Mouse (Mus musculus): ENCODE results near the gene Arhgef3. TPM values are rescaled to one million over a fixed set of nuclear protein-coding genes. Genes with fewer than 3 reads are reported as not detected.

The Arhgef3 gene
- polyA plus RNA-seq, 1 experiment from 2014 or later: 81.9 TPM

DNA sequence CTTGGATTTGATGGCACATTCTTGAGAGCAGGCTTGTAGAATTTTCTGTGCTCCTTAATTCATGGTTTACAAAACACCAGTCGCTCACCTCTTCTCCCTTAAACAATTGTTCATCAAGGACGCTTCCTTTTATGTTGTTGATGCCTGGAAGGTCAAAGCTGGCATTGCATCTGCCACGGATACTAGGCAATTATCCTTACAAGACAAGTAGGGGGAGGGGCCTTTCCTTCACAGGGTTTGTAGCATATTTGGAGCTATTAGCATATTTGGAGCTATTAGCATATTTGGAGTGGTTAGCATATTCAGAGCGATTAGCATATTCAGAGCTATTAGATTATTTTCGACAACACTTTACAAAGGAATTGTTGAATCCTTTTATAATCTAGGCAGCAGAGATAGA is 20.5 kb upstream of the Arhgef3 start:
- no peaks in the 10 kb centered on the region for H3K79me2 ChIP-seq (ENCODE audit: inconsistent target)
- H3K4me3 ChIP-seq (ENCODE audit: inconsistent target): no peak overlapping the region
- H3K36me3 ChIP-seq (ENCODE audit: inconsistent target): no peaks in the 10 kb centered on the region
- 93% methylated on average over 5 of the region's 5 CpGs for WGBS (ENCODE audit: missing documents)
- H3K27ac ChIP-seq: no peak overlapping the region

GRCm38 (mm10) chr14:27096133-27096532 is 18.6 kb upstream of the Arhgef3 start:
- 84% methylated on average over 9 of the region's 9 CpGs for WGBS (ENCODE audit: missing documents)

GRCm38 (mm10) chr14:27096779-27097178 is 17.9 kb upstream of the Arhgef3 start:
- 9% methylated on average over 3 of the region's 3 CpGs for WGBS (ENCODE audit: missing documents)
- Histone ChIP-seq H3K36me3 (ENCODE audit: inconsistent target) (no peaks in the 10 kb centered on the region), H3K27ac (no peak overlapping the region), H3K79me2 (ENCODE audit: inconsistent target) (no peaks in the 10 kb centered on the region), H3K4me3 (ENCODE audit: inconsistent target) (no peak overlapping the region)

More at GRCm38 (mm10) chr14:27096133-27096532, 18.6 kb upstream of the Arhgef3 start:
- no peaks in the 10 kb centered on the region for H3K79me2 ChIP-seq (ENCODE audit: inconsistent target)
- no peak overlapping the region for H3K4me3 ChIP-seq (ENCODE audit: inconsistent target)
- H3K36me3 ChIP-seq (ENCODE audit: inconsistent target): no peaks in the 10 kb centered on the region
- H3K27ac ChIP-seq: no peak overlapping the region

GRCm38 (mm10) chr14:27101735-27102134 is 13.0 kb upstream of the Arhgef3 start:
- 77% methylated on average over 7 of the region's 7 CpGs for WGBS (ENCODE audit: missing documents)
- Histone ChIP-seq H3K79me2 (ENCODE audit: inconsistent target) (no peaks in the 10 kb centered on the region), H3K4me3 (ENCODE audit: inconsistent target) (no peak overlapping the region), H3K27ac (no peak overlapping the region), H3K36me3 (ENCODE audit: inconsistent target) (no peaks in the 10 kb centered on the region)

DNA sequence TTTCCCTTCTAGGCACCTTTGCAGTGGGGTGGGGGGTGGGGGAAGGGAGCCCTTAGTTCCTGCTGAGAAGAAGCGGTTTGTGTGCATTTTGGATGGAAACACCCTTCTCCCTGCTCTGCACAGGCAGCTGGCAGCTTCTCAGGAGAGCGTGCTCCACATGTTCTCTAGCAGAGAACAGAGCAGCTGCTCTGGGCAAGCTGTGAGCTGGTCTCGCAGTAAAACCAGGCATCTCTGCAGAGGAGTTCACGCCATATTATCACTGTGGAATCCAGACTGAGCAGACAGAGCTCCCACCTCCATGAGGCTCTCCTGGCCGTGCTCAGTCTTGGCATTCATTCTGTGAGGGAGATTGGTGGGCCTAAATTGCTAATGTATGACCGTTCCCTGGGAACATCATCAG is 12.0 kb upstream of the Arhgef3 start:
- Histone ChIP-seq H3K27ac (no peak overlapping the region), H3K79me2 (ENCODE audit: inconsistent target) (no peaks in the 10 kb centered on the region), H3K36me3 (ENCODE audit: inconsistent target) (no peaks in the 10 kb centered on the region), H3K4me3 (ENCODE audit: inconsistent target) (no peak overlapping the region)
- 88% methylated on average over 6 of the region's 6 CpGs for WGBS (ENCODE audit: missing documents)

DNA sequence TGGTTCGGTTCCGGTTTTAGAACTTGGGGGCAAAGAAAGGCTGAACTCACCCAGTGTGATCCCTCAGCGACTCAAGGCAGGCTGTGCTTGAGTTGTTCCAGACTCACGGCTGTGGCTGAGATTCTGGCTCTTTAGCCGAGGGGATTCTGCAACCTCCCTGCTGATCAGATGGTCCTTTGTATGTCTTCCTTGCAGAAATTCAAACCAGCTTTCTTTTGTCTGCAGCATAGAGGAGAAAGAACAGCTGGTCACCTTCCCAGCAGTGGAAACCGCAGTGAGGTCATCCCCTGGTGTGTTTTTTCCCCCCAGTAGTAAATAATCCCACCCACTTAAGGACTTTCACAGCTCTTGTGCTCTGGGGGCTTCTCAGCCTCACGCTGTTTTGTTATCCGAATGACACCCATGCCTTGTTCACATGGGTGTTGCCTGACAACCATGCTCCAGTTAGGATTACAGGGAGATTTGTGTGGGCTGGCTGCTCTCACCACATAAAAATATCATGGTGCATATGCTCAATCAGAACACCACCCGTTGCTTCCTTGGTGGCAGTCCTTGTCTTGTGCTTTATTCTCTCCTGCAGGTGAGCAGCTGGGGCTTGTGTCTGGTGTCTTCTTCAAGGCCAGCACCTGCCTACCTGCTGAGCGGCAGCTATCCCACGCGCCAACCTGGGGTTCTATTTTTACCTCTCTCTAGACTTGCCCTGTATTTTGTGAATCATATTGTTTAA is 8.8 kb upstream of the Arhgef3 start:
- H3K27ac ChIP-seq: no peak overlapping the region
- H3K4me3 ChIP-seq (ENCODE audit: inconsistent target): no peak overlapping the region
- no peaks in the 10 kb centered on the region for H3K79me2 ChIP-seq (ENCODE audit: inconsistent target)
- 93% methylated on average over 12 of the region's 12 CpGs for WGBS (ENCODE audit: missing documents)
- H3K36me3 ChIP-seq (ENCODE audit: inconsistent target): no peaks in the 10 kb centered on the region

- Histone ChIP-seq H3K27ac (no peak overlapping the region), H3K36me3 (ENCODE audit: inconsistent target) (no peaks in the 10 kb centered on the region), H3K79me2 (ENCODE audit: inconsistent target) (no peaks in the 10 kb centered on the region), H3K4me3 (ENCODE audit: inconsistent target) (no peak overlapping the region)
- 58% methylated on average over 6 of the region's 6 CpGs for WGBS (ENCODE audit: missing documents)
Observed at GRCm38 (mm10) chr14:27108748-27109504, 5.8 kb upstream of the Arhgef3 start.

- no peaks in the 10 kb centered on the region for H3K79me2 ChIP-seq (ENCODE audit: inconsistent target)
- no peaks in the 10 kb centered on the region for H3K36me3 ChIP-seq (ENCODE audit: inconsistent target)
- 45% methylated on average over 10 of the region's 11 CpGs for WGBS (ENCODE audit: missing documents)
- H3K27ac ChIP-seq: no peak overlapping the region
- no peak overlapping the region for H3K4me3 ChIP-seq (ENCODE audit: inconsistent target)
Observed at GRCm38 (mm10) chr14:27115275-27115660, 569 bp downstream of the Arhgef3 start.

DNA sequence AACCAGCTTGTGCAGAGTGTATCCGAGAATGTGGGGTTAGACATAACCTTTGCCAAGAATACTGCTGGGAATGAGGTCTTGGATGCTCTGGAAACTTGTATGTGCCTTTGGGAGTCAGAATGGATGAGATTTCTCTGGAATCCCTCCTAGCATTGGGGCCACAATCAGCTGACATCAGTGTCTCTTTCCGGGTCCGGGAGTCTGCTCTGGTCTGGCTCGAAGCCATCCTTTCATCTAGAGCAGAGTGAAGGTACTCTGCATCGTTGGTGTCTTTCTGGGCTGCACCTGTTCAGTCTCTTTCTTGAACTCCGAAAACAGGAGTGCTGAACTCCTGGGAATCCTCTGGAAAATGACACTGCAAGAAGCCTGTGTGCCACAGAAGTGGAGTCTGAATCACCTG is 1.3 kb downstream of the Arhgef3 start:
- WGBS (ENCODE audit: missing documents): 76% methylated on average over 6 of the region's 6 CpGs
- Histone ChIP-seq H3K79me2 (ENCODE audit: inconsistent target) (no peaks in the 10 kb centered on the region), H3K27ac (no peak overlapping the region), H3K36me3 (ENCODE audit: inconsistent target) (no peaks in the 10 kb centered on the region), H3K4me3 (ENCODE audit: inconsistent target) (no peak overlapping the region)

DNA sequence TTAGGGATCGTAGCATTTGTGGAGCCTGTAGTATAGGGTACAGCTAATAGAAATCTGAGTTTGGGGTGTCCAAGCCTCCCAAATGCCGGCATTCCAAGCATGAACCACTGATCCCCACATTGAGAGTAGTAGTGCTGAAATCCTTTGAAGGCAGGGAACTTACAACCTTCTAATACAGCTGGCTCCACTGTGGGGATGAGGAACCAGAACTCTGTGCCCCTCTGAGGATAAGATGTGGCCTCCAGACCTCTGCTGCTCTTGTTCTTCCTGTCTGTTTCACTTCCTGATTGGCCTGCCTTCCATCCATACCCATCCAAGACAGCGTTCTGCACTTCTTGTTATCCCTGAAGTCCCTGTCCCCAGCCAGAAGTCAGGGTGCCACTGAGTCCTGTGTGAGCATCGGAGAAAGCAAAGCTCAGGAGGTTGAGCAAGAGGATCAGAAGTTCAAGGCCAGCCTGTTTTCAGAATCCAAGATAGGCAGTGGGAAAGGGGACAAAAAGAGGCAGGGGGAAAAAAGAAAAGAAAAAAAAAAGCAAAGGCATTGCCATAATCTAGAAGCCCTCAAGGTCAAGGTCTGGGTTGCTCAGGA is 2.0 kb downstream of the Arhgef3 start:
- 66% methylated on average over 4 of the region's 4 CpGs for WGBS (ENCODE audit: missing documents)

GRCm38 (mm10) chr14:27118546-27118945 is 3.8 kb downstream of the Arhgef3 start:
- H3K79me2 ChIP-seq (ENCODE audit: inconsistent target): no peaks in the 10 kb centered on the region
- H3K36me3 ChIP-seq (ENCODE audit: inconsistent target): no peaks in the 10 kb centered on the region
- WGBS (ENCODE audit: missing documents): 93% methylated on average over 3 of the region's 5 CpGs
- no peak overlapping the region for H3K27ac ChIP-seq
- no peak overlapping the region for H3K4me3 ChIP-seq (ENCODE audit: inconsistent target)

More for the DNA sequence above, 2.0 kb downstream of the Arhgef3 start:
- Histone ChIP-seq H3K79me2 (ENCODE audit: inconsistent target) (no peaks in the 10 kb centered on the region), H3K4me3 (ENCODE audit: inconsistent target) (no peak overlapping the region), H3K36me3 (ENCODE audit: inconsistent target) (no peaks in the 10 kb centered on the region), H3K27ac (no peak overlapping the region)

- Histone ChIP-seq H3K27ac (no peak overlapping the region), H3K36me3 (ENCODE audit: inconsistent target) (no peaks in the 10 kb centered on the region), H3K4me3 (ENCODE audit: inconsistent target) (no peak overlapping the region), H3K79me2 (ENCODE audit: inconsistent target) (no peaks in the 10 kb centered on the region)
- 90% methylated on average over 3 of the region's 3 CpGs for WGBS (ENCODE audit: missing documents)
Observed at GRCm38 (mm10) chr14:27122646-27123045, 7.9 kb downstream of the Arhgef3 start.

GRCm38 (mm10) chr14:27123543-27123942 is 8.8 kb downstream of the Arhgef3 start:
- Histone ChIP-seq H3K4me3 (ENCODE audit: inconsistent target) (no peak overlapping the region), H3K27ac (no peak overlapping the region), H3K36me3 (ENCODE audit: inconsistent target) (no peaks in the 10 kb centered on the region), H3K79me2 (ENCODE audit: inconsistent target) (no peaks in the 10 kb centered on the region)
- 8% methylated on average over 8 of the region's 8 CpGs for WGBS (ENCODE audit: missing documents)

- Histone ChIP-seq H3K27ac (no peak overlapping the region), H3K79me2 (ENCODE audit: inconsistent target) (no peaks in the 10 kb centered on the region), H3K36me3 (ENCODE audit: inconsistent target) (no peaks in the 10 kb centered on the region), H3K4me3 (ENCODE audit: inconsistent target) (no peak overlapping the region)
- 93% methylated on average over 3 of the region's 3 CpGs for WGBS (ENCODE audit: missing documents)
Observed at GRCm38 (mm10) chr14:27130031-27130430, 15.3 kb downstream of the Arhgef3 start.

DNA sequence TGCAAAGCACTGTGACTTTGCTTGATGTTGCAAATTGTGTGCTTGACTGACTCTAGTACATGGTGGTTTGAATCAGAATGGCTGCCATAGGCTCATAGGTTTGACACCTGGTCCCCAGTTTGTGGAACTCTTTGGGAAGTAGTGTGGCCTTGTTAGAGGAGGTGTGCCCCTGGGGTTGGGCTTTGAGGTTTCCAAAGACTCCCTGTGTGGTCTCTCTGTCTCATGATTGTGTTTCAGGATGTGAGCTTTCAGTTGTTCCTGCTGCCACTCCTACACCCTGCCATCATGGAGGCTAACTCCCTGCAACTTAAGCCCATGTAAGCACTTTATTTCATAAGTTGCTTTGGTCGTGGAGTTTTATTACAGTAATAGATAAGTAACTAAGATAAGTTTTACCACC is 16.0 kb downstream of the Arhgef3 start:
- H3K79me2 ChIP-seq (ENCODE audit: inconsistent target): no peaks in the 10 kb centered on the region
- H3K4me3 ChIP-seq (ENCODE audit: inconsistent target): no peak overlapping the region
- H3K27ac ChIP-seq: no peak overlapping the region
- no peaks in the 10 kb centered on the region for H3K36me3 ChIP-seq (ENCODE audit: inconsistent target)
- 100% methylated on average over 1 of the region's 1 CpGs for WGBS (ENCODE audit: missing documents)

Data from macrophage (primary cell).